Mouse (Mus musculus) heart, postnatal 0 days (tissue): ENCODE measurements around the gene Gm39566. TPM values are rescaled to one million over a fixed set of nuclear protein-coding genes. Genes with fewer than 3 reads are reported as not detected.

Source experiments
- ATAC-seq: fragments of 200-750 bp; cut with Nextera tagmentation; 2 replicates; pipeline ENCODE4 v1.8.0; 2017; ENCODE audit warnings: low read depth, moderate number of reproducible peaks, moderate library complexity; ENCODE audit not compliant: insufficient read depth
- DNase-seq: peaks from one replicate; pipeline ENCODE4 v3.0.0-alpha.2; 2016; ENCODE audit warnings: low spot score
- H3K27ac ChIP-seq: fragments of 300-500 bp; sonication (generic); 2 replicates; pipeline ENCODE4 v1.5.1; 2014; ENCODE audit warnings: low read depth, mild to moderate bottlenecking
- H3K27me3 ChIP-seq: fragments of 300-500 bp; sonication (generic); 2 replicates; pipeline ENCODE4 v1.6.1; 2014; ENCODE audit warnings: low read length, mixed read lengths; ENCODE audit not compliant: control insufficient read depth, insufficient read depth
- H3K36me3 ChIP-seq: fragments of 300-500 bp; sonication (generic); replicated peaks from 2 replicates; pipeline ENCODE4 v1.6.1; 2014; ENCODE audit warnings: low read length, mixed read lengths; ENCODE audit not compliant: control insufficient read depth, insufficient read depth
- H3K4me1 ChIP-seq: fragments of 300-500 bp; sonication (generic); 2 replicates; pipeline ENCODE4 v1.6.1; 2014; ENCODE audit warnings: antibody characterized with exemption; ENCODE audit not compliant: control insufficient read depth, insufficient read depth
- H3K4me2 ChIP-seq: fragments of 300-500 bp; sonication (generic); 2 replicates; pipeline ENCODE4 v1.6.1; 2014; ENCODE audit warnings: low read depth, mild to moderate bottlenecking, low read length, moderate library complexity
- H3K4me3 ChIP-seq: fragments of 300-500 bp; sonication (generic); 2 replicates; pipeline ENCODE4 v1.5.1; 2014; ENCODE audit warnings: low read depth, low read length
- H3K9ac ChIP-seq: fragments of 300-500 bp; sonication (generic); replicated peaks from 2 replicates; pipeline ENCODE4 v1.6.1; 2014; ENCODE audit warnings: low read depth, low read length, mixed read lengths
- H3K9me3 ChIP-seq: fragments of 300-500 bp; sonication (generic); replicated peaks from 2 replicates; pipeline ENCODE4 v1.6.1; 2016; ENCODE audit warnings: low read length; ENCODE audit not compliant: control insufficient read depth
- CTCF ChIP-seq: IDR thresholded peaks from 2 replicates; pipeline ENCODE4 v1.5.1; 2016; ENCODE audit warnings: antibody characterized with exemption, control low read depth, low read depth
- EP300 ChIP-seq: IDR thresholded peaks from 2 replicates; pipeline ENCODE4 v1.6.1; 2016; ENCODE audit warnings: antibody characterized with exemption, low read depth
- WGBS: fragments of 180-500 bp; shearing (Covaris S2); extraction: QIAGEN DNeasy Blood & Tissue Kit; methylation state at CpG from one replicate; pipeline ENCODE4 v1.1.7; 2014; 5-methylcytosine and 5-hydroxymethylcytosine counted together
- polyA plus RNA-seq: library from polyadenylated mRNA; unstranded; fragments of >200 nt; fragmentation: Nextera tagmentation; extraction: Ambion mirVana; gene quantifications from 2 replicates; pipeline ENCODE4 v1.2.1, GENCODE M21; 2015
- total RNA-seq: library from RNA; depleted of rRNA; stranded (reverse); fragments of >200 nt; gene quantifications from 2 replicates; pipeline ENCODE4 v1.2.3, GENCODE M21; 2014; ENCODE audit warnings: low replicate concordance

Gm39566 gene
- total and polyA plus RNA-seq, 2 experiments from 2014 or later: not detected

DNA sequence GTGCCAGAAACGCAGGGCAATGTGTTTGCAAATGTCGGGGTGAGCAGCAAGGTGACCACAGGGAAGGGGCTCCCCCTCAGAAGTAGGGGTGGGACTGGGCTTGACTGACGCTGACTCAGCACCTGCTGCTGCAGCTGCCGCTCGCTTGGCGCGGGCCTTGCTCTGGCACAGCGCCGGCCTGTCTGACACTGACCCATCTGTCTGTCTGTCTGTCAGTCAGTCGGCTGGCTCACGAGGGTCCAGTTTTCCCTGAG lies 15.0 kb downstream of the Gm39566 start:
- H3K4me2 ChIP-seq: peak overlapping the region; percentile 84
- no peaks in the 10 kb centered on the region for H3K36me3 ChIP-seq
- no peak for DNase-seq
- H3K27ac ChIP-seq: no peak overlapping the region
- no peaks in the 10 kb centered on the region for H3K9me3 ChIP-seq
- peaks cover 24% of the 10 kb centered on the region for H3K27me3 ChIP-seq
- 7% methylated on average over 11 of the region's 11 CpGs for WGBS
- no peak for TF ChIP-seq EP300
- TF ChIP-seq CTCF: no peak
- peak overlapping the region; percentile 57; the same call in 1 of the 2 replicates for H3K4me3 ChIP-seq
- no peak for ATAC-seq
- H3K9ac ChIP-seq: no peak overlapping the region
- H3K4me1 ChIP-seq: peaks cover 43% of the 10 kb centered on the region

DNA sequence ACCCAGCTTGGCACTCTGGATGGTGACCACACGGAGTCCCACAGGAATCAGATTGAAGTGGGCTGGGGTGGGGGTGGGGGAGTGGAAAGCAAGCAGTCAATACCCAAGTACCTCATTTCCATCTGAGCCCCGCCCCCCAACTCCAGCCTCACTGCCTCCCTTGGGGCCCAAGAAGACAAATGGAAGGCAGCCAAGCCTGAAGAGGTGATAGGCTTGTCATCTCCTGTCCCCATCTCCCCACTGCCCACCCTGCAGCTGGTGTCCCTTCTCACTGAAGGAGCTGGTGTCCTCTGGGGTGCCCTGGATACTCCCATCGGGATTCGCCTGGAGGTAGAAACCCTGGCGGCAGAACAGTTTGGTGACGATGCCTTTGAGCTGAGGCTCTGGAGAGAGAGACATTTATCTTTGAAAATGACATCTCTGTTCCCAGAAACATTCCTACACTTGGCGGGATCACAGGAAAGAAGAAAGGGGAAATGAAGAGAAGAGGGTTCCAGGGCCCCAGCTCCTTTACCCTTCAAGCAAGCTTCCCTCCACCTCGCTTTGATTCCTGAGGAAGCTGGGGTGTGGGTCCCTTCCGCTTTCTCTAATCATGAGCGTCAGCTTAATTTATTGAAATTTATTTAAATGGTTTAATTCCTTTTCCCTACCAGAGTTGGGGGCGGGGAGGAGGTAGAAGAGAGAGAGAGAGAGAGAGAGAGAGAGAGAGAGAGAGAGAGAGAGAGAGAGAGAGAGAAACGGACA lies 15.5 kb downstream of the Gm39566 start:
- Histone ChIP-seq H3K27me3 (peaks cover 19% of the 10 kb centered on the region), H3K9ac (no peak overlapping the region), H3K9me3 (no peaks in the 10 kb centered on the region), H3K27ac (no peak overlapping the region), H3K4me2 (0 out of 2 replicates have a peak overlapping the region, but pooled peaks have one; percentile 84), H3K36me3 (no peaks in the 10 kb centered on the region), H3K4me1 (peaks cover 40% of the 10 kb centered on the region), H3K4me3 (no peak overlapping the region)
- ATAC-seq: no peak
- TF ChIP-seq EP300 (no peak), CTCF (no peak)
- 38% methylated on average over 11 of the region's 12 CpGs for WGBS
- no peak for DNase-seq

DNA sequence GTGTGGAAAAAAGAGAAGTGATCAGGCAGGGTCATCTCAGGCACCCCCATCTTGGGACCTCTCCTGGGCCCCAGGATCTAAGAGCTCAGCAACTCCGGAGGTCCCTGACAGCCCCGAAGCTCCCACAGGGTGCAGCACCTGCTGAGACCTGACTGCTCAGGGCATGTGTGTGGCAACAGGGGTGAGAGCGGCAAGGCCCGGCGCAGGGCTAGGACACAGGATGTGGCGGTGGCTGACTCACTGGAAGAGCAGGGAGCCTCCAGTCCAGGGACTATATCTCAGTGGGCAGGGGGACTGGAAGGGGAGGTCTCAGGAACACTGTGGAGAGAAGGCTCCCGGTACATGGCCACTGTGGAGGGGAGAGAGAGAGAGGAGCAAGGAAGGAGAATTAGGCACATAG lies 17.2 kb downstream of the Gm39566 start:
- Histone ChIP-seq H3K4me2 (no peak overlapping the region), H3K4me1 (peaks cover 32% of the 10 kb centered on the region), H3K9ac (no peak overlapping the region), H3K27ac (no peak overlapping the region), H3K36me3 (no peaks in the 10 kb centered on the region), H3K9me3 (no peaks in the 10 kb centered on the region), H3K27me3 (peaks cover 19% of the 10 kb centered on the region), H3K4me3 (no peak overlapping the region)
- DNase-seq (no peak), ATAC-seq (no peak)
- TF ChIP-seq EP300 (no peak), CTCF (no peak)
- WGBS: 77% methylated on average over 7 of the region's 7 CpGs

DNA sequence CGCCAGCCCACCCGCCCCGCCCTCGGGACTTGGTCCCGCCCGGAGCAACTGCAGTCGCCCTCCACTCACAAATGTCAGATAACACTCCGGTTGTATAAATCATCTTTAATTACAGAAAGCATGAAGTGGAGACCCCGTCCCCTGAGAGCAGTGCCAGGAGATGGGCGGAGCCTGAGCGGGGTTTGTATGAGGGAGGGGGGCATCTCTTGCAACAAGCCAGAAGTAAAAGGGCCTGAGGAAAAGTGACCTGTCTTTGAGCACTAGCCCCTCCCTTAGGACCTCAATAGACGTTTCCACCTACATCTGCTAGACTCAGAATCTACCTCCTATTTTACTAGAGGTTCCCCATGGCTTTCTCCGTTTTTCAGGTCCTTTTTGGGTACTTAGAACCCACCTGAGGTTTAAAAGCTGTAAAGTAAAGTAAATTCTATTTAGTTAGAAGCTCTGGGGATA lies 19.1 kb downstream of the Gm39566 start:
- H3K9me3 ChIP-seq: no peaks in the 10 kb centered on the region
- H3K9ac ChIP-seq: peak overlapping the region; percentile 47; the same call in 1 of the 2 replicates
- TF ChIP-seq CTCF: no peak
- no peak for TF ChIP-seq EP300
- WGBS: 4% methylated on average over 13 of the region's 13 CpGs
- H3K27ac ChIP-seq: no peak overlapping the region
- ATAC-seq (no peak), DNase-seq (no peak)
- H3K4me1 ChIP-seq: peaks cover 18% of the 10 kb centered on the region; the same call in 1 of the 2 replicates
- peak overlapping the region; percentile 85 for H3K4me2 ChIP-seq
- no peaks in the 10 kb centered on the region for H3K36me3 ChIP-seq
- peak overlapping the region; percentile 54 for H3K4me3 ChIP-seq
- 0 out of 2 replicates have a peak, but pooled peaks cover 5% of the 10 kb centered on the region for H3K27me3 ChIP-seq

DNA sequence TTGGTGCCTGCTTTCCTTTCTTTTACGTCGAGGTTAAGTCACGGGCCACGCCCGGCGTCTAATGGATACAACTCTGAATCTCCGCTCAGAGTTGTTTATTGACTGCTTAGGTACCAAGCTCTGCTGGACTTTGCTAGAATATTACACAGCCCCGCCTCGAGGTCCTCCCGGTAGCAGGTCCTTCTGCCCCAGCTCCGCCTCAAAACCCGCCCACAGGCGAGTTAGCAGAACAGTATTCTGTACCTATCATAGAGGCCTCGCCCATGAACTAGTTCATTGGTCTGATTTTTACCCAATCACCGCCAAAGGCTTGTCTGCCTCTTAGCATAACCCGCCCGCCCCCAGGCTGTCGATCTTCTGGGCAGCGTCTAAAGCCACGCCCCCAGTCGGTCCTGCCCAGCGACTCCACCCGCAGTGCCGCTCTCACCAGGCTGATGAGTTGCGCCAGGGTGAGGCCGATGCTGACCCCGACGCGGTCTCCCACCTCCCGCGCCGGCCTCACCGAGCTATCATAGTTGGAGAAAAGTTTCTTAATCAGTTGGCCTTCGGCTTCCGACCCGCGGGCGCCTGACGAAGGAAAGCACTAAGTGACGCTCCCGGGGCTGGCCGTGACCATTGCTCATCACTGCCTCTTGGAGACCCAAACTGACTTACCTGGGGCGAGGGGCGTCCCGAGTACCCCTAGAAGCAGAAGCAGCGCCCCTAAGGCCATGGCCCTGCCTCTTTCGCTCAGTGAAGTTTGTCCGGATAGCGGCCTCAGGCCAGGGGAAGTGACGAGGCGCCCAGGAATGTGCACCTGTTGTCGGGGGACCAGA lies 19.7 kb downstream of the Gm39566 start, which contains the start of gene Chrnb1:
TSS of gene Chrnb1 (minus strand) at position 776 of the 815 bp plus-strand sequence.
- H3K27me3 ChIP-seq: 0 out of 2 replicates have a peak, but pooled peaks cover 5% of the 10 kb centered on the region

More for the DNA sequence above, 19.7 kb downstream of the Gm39566 start, which contains the start of gene Chrnb1:
- Histone ChIP-seq H3K4me1 (peaks cover 12% of the 10 kb centered on the region; the same call in 1 of the 2 replicates), H3K9ac (peak within 1 kb of the TSS; percentile 47), H3K27ac (0 out of 2 replicates have a peak within 1 kb of the TSS, but pooled peaks have one; percentile 3), H3K4me2 (peak within 1 kb of the TSS; percentile 85), H3K36me3 (no peaks in the 10 kb centered on the region), H3K9me3 (no peaks in the 10 kb centered on the region), H3K4me3 (peak within 1 kb of the TSS; percentile 54)
- TF ChIP-seq EP300 (no peak), CTCF (no peak)
- 2% methylated on average over 52 of the region's 52 CpGs for WGBS
- ATAC-seq (peak; percentile 97), DNase-seq (peak; percentile 98)
